Mouse (Mus musculus) kidney, adult 9 months (tissue): Measurements from ENCODE around the gene Prdm10.

Experiments used
- DNase-seq: peaks from one replicate; pipeline ENCODE4 v3.0.0; 2022

The Prdm10 gene

DNA sequence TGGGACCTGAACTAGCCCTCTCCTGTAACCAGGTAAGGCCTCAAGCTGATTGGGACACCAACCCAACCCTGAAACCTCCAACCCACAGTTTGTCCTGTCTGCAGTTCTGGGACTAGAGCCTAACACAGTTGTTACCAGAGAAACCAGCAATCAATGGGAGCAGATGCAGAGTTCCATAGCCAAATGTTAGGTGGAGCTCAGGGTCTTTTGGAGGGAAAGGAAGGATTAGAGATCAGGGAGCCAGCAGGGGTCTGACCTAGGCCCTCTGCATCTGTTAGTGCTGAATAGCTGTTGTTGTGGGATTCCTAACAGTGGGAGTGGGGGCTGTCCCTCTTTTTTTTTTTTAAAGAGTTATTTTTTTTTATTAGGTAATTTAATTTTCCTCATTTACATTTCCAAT, 96.3 kb downstream of the Prdm10 start:
- DNase-seq = no peak

DNA sequence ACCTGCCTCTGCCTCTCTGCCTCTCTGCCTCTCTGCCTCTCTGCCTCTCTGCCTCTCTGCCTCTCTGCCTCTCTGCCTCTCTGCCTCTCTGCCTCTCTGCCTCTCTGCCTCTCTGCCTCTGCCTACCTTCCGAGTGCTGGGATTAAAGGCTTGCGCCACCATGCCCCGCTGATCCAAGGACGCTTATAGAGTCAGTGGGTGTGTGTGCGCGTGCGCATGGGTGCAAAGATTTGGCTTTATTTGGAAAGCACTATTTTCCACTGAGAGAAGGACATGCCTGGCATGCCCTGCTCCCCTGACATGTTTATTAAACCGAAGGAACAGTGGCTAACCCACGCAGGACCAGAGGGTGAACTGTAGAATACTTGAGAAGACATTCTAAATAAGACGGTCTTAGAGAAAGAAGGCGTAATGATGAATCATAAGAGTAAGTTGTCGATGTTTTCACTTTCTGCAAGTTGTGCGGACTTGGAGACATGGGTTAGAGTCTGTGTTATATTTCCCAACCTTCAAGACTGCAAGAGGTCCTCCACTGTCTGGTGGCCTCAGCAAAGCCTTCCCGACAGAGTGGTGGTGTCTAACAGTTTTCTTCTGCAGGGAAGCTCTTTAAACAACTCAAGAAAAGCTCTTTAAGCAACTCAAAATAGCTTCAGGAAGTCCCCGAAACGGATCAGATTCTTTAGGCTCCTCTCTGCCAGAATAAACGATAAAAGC, 104.6 kb downstream of the Prdm10 start:
- DNase-seq = no peak

DNA sequence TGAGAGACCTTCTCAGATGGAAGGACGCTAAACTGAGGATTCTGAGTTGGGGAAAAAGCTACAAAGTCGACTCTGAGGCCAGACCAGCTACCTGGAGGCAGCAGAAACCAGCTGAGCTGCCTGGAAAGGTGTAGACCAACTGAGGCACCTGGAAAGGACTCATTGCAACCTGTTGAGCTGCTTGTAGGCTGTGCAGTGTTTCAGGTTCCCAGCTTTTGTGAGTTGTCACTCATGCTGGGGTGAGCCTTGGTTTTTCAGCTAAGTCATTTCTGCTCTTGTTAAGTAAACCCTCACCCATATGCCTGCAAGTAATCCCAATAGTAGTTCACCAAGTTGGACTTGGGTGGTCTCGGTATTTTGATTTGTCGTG, 105.1 kb downstream of the Prdm10 start:
- DNase-seq = no peak

DNA sequence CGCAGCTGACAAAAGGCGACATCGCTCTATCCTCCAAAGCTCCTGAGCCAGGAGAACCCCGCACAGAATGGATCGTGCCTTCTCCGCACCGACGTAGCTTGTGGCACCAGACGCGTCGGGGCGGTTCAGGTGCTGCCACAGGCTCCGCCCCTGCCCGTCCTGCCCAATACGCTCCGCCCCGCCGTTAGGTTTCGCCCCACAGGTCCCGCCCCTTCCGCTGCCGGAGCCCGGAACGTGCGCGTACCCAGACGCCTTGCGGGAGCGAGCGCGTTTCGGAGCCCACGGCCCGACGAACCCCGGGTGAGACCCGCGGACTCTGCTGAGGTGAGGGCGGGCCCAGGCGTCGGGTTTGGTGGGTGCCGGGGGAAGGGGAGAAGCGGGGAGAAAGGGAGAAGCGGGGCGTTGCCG, 105.6 kb downstream of the Prdm10 start, which contains the start of gene Nfrkb:
Gene Nfrkb (plus strand): TSS at position 246 of the 408 bp plus-strand sequence.
- peak; percentile 96 for DNase-seq

DNA sequence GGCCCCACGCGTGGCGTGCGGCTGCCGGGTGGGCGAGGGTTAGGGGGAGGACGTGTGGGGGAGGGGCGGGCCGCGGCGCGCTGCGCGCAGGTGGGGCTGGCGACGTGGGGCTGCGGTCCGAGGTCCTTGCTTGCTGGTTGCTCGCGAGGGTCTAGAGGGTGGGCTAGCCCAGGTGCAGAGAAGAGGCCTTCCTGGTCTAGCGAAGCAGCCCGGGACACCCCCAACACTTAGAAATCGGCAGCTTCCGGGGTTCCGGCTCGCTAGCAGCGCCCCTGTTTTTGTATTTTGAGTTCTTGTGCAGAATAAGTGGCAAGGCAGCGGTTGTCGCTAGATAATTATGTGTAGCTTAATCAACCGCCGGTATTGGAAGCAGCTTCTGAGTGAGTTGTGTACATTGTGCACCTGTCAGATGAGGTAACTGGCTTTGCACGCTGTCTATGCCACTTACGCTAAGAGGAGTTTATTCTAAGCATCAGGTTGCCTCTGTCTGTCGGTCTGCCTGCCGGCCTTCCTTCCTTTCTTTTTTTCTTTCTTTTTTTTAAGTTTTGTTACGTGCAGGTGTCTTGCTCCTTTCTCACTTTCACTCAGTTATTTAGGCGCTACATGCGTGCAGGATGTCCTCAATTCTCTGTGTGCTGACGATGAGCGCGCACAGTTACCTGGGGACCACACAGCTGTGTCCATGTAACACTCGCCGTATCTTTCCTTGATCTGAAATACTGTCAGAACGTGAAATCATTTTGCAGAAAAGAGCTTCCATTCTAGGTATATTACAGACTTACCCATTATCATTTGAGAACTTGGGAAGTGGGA, 106.2 kb downstream of the Prdm10 start:
- DNase-seq = peak; percentile 32

DNA sequence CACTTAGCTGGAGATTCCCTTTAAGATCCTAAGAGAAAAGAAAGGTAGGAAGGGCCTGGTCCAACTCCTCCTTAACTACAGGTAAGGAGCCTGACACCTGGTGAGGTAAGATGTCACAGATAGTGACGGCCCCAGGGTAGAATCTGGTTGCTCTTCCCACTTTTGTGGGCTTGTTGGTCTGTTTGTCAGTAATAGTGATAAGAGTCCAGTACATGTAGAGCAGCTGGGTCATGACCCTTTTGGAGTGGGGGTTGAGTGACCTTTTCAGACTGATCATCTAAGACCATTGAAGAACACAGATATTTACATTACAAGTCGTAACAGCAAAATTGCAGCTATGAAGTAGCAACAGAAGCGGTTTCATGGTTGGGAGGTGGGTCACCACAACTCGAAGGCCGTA, 106.9 kb downstream of the Prdm10 start:
- DNase-seq = no peak

DNA sequence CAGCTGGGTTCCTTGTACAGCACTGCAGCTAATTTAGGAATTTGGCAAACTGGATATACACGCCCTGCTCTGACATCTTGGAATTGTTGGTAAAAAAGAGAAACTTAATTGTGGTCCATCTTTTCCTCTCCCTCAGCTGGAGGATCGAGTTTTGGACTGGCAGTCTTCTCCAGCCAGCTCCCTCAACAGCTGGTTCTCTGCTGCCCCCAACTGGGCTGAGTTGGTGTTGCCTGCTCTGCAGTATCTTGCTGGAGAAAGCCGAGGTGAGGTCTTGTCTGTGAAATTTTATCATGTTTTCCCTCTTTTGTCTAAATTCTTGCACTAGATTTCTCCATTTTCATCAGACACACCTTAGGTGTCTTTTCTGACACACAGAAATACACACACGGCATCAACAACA, 120.1 kb downstream of the Prdm10 start:
- DNase-seq = peak; percentile 69

DNA sequence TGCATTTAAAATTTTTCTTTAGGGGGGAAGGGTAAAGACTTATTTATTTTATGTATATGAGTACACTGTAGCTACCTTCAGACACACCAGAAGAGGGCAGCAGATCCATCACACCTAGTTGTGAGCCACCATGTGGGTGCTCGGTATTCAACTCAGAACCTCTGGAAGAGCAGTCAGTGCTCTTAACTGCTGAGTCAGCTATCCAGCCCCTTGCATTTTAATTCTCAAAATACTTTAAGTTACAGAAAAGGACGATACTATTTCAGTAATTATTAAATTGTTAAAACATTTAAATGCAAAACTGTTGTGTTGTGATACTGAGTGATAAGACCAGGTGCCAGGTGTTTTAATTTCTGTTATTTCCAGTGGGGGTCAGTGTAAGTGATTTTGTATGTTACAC, 124.0 kb downstream of the Prdm10 start:
- DNase-seq = no peak

DNA sequence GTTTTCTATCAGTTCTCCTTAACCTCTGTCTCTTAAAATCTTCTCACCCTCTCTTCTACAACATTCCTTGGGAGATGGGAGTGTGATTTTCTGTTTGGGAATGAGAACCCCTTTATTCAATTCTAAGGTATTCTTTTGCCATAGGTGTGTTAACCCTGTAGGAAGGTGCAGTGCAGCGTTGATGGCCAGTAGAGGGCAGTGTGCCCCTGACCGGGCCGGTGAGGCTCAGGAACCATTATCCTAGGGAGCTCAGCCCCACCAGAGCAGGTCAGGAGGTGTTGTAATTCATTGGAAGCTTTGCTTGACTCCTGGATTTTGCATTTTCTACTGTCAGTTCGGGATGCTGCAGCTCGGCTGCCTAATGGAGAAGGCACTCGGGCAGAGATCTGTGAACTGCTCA, 124.9 kb downstream of the Prdm10 start:
- peak; percentile 66 for DNase-seq

DNA sequence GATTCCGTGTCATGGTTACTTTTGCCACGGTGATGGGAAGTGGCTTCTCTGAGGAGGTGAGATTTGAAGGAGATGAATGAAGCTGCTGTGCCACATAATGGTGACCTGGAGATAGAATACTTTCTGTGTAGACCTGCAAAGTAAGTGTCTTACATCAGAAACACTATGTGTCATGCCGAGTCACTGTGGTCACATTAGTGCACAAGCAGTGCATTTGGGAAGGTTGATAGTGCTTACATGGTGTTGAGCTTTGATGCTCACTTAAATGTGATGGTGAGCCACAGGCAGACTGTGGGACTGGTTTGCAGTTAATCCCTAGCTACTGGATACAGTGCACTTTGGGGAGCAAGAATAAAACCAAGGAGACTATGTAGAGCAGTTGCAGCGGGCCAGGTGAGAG, 131.8 kb downstream of the Prdm10 start:
- no peak for DNase-seq

DNA sequence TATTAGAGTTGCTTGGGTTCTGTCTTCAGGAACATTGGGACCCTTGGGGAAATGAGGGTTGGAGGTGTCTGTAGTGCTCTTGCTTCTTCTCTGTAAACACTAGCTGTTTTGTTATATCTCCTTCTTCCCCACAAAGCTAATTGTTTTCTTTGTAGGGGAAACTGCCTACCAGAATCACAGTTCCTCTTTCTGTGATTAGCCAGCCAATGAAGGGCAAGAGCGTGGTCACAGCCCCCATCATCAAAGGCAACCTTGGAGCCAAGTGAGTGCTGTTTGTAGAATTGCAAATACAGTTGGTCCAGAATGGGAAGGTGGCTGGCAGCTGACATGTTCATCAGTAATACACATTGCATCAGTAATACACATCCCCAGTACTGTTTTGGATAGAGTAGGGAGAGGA, 138.5 kb downstream of the Prdm10 start:
- DNase-seq = no peak

DNA sequence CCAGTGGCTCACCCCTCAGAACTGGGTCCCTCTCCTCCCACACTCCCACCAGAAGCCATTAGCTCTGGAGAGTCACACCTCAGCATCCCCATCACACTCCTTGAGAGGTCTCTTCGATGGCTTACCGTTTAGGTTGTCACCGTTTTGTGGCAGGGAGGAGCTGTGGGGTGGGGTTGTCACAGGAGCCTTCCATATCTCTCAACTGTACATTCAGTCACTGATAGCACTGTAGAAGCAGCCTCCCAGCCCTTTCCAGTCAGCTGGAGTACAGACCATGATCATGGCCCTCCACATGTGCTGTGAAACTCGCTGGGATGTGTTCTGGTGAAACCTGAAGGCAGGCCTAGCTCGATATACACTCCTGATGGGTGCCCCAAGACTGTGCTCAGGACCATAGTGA, 141.8 kb downstream of the Prdm10 start:
- no peak for DNase-seq

DNA sequence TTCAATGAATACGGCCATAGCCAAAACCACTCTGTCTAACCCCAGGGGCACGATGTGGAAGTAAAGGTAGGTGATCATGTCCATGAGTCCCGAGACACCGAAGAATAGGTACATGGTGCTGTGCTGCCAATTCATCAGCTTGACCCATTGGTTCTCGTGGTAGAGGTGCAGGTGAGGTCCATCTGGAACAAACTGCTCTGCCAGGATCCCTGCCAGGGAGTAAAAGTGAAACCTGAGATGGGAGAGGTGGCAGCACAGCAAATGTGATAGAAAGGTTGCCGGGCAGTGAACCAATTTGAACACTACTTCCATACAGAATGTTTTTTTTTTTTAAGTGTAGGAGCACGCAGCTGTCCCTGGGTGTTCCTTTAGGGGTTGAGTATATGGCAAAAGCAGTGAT, 148.6 kb downstream of the Prdm10 start:
- DNase-seq = peak; percentile 34

DNA sequence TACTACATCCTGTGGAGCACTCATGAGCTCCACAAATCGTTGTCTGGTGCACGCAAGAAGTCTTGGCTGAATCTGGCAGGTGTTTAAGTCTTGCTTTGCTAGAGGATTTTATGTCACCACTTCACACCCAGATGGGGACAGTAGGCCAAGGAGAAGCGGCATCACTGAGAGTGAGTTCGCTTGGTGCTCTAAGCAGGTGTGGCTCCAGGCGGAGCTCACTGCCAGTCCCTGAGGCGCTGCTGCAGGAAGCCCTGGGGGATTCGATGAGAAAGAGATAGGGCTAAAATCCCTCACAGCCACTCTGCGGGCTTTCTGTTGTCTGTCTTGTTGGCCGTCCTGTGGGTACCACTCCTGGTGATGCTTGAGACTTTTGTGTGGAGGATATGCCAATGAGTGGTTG, 149.7 kb downstream of the Prdm10 start:
- no peak for DNase-seq
